Mouse (Mus musculus) intestine, embryonic 15.5 days (tissue): ENCODE results near the gene Pik3r5. TPM values are rescaled to one million over a fixed set of nuclear protein-coding genes. Genes with fewer than 3 reads are reported as not detected.
A peak's percentile ranks its signal among the peaks of the same experiment; 100 is the strongest.

Experiments
- ATAC-seq: fragments of 200-750 bp; cut with Nextera tagmentation; 2 replicates; pipeline ENCODE4 v1.8.0; 2017; ENCODE audit warnings: moderate TSS enrichment, moderate library complexity
- H3K27ac ChIP-seq: fragments of 300-500 bp; sonication (generic); 2 replicates; pipeline ENCODE4 v1.5.1; 2015; ENCODE audit warnings: mild to moderate bottlenecking, inconsistent platforms
- H3K27me3 ChIP-seq: fragments of 300-500 bp; sonication (generic); replicated peaks from 2 replicates; pipeline ENCODE4 v1.6.1; 2015; ENCODE audit warnings: inconsistent platforms
- H3K36me3 ChIP-seq: fragments of 300-500 bp; sonication (generic); 2 replicates; pipeline ENCODE4 v1.6.1; 2015; ENCODE audit warnings: inconsistent platforms
- H3K4me1 ChIP-seq: fragments of 300-500 bp; sonication (generic); replicated peaks from 2 replicates; pipeline ENCODE4 v1.6.1; 2015; ENCODE audit warnings: inconsistent platforms
- H3K4me2 ChIP-seq: fragments of 300-500 bp; sonication (generic); replicated peaks from 2 replicates; pipeline ENCODE4 v1.6.1; 2015; ENCODE audit warnings: mild to moderate bottlenecking, inconsistent platforms
- H3K4me3 ChIP-seq: fragments of 300-500 bp; sonication (generic); replicated peaks from 2 replicates; pipeline ENCODE4 v1.5.1; 2015; ENCODE audit warnings: inconsistent platforms
- H3K9ac ChIP-seq: fragments of 300-500 bp; sonication (generic); 2 replicates; pipeline ENCODE4 v1.6.1; 2015; ENCODE audit warnings: inconsistent platforms
- H3K9me3 ChIP-seq: fragments of 300-500 bp; sonication (generic); 2 replicates; pipeline ENCODE4 v1.6.1; 2016; ENCODE audit warnings: inconsistent platforms
- whole genome bisulfite sequencing: fragments of 180-500 bp; shearing (Covaris S2); methylation state at CpG from one replicate; pipeline ENCODE4 v1.1.7; 2015; 5-methylcytosine and 5-hydroxymethylcytosine counted together
- polyA plus RNA-seq: library from polyadenylated mRNA; unstranded; fragments of >200 nt; fragmentation: Nextera tagmentation; extraction: Ambion mirVana; gene quantifications from 2 replicates; pipeline ENCODE4 v1.2.1, GENCODE M21; 2015

Gene Pik3r5
- polyA plus RNA-seq, 1 experiment from 2014 or later = 0.49 TPM

DNA sequence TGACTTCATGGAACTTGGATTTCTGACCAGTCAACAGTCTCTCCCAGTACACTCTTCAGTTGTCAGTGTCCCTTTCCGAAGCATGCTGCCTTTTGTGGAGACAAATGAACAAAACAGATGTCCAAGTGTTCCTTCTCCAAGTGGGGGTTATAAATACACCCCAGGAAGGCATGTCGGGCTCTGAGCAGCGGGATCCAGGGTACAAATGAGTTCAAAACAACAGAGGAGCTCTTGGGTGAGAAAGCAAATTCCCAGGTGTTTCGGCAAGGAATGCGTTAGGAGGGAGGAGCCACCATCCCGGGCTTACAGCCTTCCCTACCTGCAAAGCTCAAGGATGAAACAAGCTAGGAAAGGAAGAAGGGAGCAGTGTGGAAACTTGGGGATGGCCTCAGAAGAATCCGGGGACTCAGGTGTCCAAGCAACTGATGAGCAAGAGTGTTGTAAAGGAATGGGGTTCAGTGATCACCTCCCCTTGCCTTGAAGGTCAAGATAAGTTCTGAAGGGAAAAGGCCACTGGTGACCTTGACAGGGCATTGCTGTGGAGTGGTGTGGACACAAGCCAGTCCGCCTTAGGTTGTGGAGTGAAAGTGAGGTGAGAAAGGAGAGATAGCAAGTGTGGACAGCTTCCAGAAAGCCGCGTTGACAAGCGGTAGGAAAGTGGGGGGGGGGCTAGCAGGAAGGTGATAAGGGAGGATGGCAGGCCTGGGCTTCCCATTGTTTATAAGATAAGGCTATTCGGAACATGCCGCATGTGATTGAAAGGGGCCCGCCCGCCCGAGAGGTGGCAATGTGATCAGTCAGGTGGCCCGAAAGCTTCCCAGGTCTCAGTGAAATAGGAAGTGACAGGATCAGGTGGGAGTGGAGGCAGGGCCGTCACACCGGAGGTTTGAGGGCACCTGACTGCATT, 41.3 kb upstream of the Pik3r5 start:
- Histone ChIP-seq H3K27ac (no peak overlapping the region), H3K36me3 (no peaks in the 10 kb centered on the region), H3K4me3 (no peak overlapping the region), H3K4me1 (peaks cover 10% of the 10 kb centered on the region), H3K27me3 (peaks cover 40% of the 10 kb centered on the region), H3K9ac (no peak overlapping the region), H3K9me3 (no peaks in the 10 kb centered on the region), H3K4me2 (no peak overlapping the region; the same call in 1 of the 2 replicates)
- ATAC-seq = no peak
- 20% methylated on average over 19 of the region's 19 CpGs for WGBS

DNA sequence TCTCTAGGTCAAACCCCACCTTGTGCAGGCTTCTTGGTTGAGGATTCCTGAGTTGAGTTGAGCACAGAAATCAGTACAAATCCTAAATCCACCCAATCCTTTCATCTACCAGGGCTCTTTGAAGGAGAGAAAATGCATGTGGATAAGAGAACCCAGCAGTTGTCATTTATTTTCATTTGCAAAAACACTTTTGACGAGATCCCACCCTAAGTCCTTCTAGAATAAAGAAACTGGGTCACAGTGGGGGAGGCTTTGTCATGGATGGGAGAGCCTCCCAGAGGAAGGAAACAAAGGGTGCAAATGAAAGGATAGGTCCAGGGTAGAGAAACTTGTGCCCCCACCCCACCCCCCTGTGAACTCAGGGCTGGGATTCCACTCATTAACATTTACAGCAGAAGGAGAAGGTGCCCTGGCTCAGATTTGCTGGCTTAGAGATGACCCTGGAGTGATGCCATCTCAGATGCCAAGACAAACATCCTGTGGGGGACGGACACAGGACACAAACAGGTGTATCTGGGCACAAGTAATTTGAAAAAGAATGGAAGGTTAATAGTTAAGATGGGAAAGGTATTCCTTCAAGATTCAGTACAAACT, 37.9 kb upstream of the Pik3r5 start:
- ATAC-seq = no peak
- no peak overlapping the region for H3K27ac ChIP-seq
- no peak overlapping the region for H3K4me2 ChIP-seq
- no peaks in the 10 kb centered on the region for H3K4me1 ChIP-seq
- peaks cover 48% of the 10 kb centered on the region for H3K27me3 ChIP-seq
- H3K9ac ChIP-seq = no peak overlapping the region
- no peaks in the 10 kb centered on the region for H3K9me3 ChIP-seq
- no peak overlapping the region for H3K4me3 ChIP-seq
- H3K36me3 ChIP-seq = no peaks in the 10 kb centered on the region
- WGBS = 59% methylated on average over 2 of the region's 2 CpGs

DNA sequence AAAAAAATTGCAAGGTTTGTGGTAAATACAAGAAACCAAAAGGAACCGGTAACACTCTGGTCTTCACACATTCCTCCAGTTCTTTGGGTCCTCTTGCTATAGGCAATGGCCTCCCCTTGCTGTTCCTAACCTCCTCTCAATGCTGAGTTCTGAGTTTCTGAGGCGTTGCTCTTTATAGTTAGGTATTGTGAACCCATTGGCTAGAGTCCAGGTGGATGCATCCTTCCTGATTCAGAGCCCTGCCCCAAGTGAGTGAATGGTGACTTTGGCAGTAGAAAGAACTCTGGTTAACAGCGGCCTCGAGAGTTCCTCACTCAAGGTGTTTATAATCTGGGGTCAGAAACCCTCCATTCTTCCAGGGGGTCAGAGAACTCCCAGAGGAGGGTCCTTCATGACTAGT, 37.2 kb upstream of the Pik3r5 start:
- Histone ChIP-seq H3K9me3 (no peaks in the 10 kb centered on the region), H3K4me2 (no peak overlapping the region), H3K4me3 (no peak overlapping the region), H3K27ac (no peak overlapping the region), H3K9ac (no peak overlapping the region), H3K4me1 (0 out of 2 replicates have a peak, but pooled peaks cover 7% of the 10 kb centered on the region), H3K36me3 (no peaks in the 10 kb centered on the region), H3K27me3 (peaks cover 53% of the 10 kb centered on the region)
- ATAC-seq = no peak
- WGBS = 43% methylated on average over 4 of the region's 4 CpGs

DNA sequence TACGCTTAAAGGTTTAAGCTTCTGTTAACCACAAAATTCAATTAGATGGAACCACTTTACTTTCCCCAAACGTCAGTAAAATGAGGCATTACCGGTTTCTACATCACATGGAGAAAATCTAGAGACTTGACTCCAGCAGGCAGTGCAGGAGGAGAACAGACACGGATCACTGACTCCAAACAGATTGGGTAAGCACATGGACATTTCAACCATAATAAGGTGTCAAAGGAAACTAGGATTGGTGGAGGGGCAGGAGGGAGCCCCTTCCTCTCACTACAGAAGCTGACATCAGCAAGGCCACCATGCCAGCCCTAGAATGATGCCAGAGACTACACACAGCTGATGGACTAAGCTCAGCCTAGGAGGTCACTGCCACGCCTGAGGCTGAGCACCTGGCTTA, 36.4 kb upstream of the Pik3r5 start:
- Histone ChIP-seq H3K9ac (no peak overlapping the region), H3K4me2 (no peak overlapping the region), H3K4me1 (0 out of 2 replicates have a peak, but pooled peaks cover 13% of the 10 kb centered on the region), H3K27ac (no peak overlapping the region), H3K9me3 (no peaks in the 10 kb centered on the region), H3K27me3 (peaks cover 58% of the 10 kb centered on the region), H3K4me3 (no peak overlapping the region), H3K36me3 (no peaks in the 10 kb centered on the region)
- ATAC-seq = no peak
- WGBS = 66% methylated on average over 5 of the region's 5 CpGs

DNA sequence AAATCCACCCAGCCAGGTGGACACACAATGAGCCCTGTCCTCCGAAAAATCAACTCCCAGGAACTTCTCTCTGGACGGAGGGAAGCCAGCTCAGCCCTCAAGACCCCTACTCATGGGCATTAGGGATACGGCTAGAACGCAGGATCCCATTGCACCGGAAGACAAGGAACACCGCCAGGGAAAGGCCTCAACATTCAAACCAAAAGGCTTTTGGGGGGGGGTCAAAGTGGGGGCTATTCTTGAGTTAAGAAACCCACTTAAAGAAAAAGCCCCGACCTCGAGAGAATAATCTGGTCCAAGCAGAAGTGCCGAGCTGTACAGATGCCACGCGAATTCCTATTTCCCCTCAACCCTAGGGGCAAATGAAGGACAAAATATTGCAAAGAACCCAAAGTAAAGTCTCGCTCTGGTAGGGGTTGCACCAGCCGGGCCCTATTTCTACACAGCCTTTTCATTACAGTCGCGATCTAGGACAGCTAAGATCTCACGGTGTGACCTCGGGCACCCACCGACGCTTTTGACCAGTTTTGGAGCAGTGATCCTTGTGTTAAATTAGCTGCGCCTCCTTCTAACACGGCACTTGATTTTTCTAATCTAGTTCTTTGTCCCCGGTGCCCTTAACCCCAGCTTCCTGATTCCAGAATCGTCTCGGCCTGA, 32.9 kb upstream of the Pik3r5 start:
- WGBS = 29% methylated on average over 24 of the region's 24 CpGs
- Histone ChIP-seq H3K27me3 (peaks cover 60% of the 10 kb centered on the region), H3K4me1 (0 out of 2 replicates have a peak, but pooled peaks cover 13% of the 10 kb centered on the region), H3K9ac (no peak overlapping the region), H3K4me2 (peak overlapping the region; percentile 94), H3K27ac (no peak overlapping the region), H3K9me3 (no peaks in the 10 kb centered on the region), H3K4me3 (peak overlapping the region; percentile 49), H3K36me3 (no peaks in the 10 kb centered on the region)
- no peak for ATAC-seq

DNA sequence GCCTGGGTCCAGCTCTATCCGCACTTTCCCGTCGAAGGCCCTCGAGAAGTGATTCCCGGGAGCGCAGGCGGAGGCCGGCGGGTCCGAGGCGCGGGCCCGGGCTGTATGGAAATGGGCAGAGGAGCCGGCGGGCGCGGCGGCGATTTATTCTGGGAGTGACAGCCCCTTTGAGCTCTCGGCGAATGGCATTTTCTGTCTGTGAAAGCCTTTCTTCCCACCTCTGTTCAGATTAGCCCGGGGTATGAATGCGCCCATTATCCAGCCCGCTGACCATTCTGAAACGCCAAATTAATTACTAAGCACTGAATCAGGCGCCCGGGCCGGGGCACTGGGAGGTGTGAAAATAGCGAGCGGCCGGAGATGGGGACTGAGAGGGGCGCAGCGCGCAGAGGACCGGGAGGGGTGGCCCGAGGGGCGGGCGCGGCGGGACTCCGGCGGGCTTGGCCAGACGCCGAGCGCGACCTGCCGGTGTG, 32.3 kb upstream of the Pik3r5 start:
- peak overlapping the region; percentile 94 for H3K4me2 ChIP-seq
- H3K27me3 ChIP-seq = peaks cover 58% of the 10 kb centered on the region
- H3K4me1 ChIP-seq = 0 out of 2 replicates have a peak, but pooled peaks cover 13% of the 10 kb centered on the region
- ATAC-seq = peak; percentile 52
- peak overlapping the region; percentile 47 for H3K9ac ChIP-seq
- H3K36me3 ChIP-seq = no peaks in the 10 kb centered on the region
- no peak overlapping the region for H3K27ac ChIP-seq
- WGBS = under 1% methylated on average over 47 of the region's 47 CpGs
- peak overlapping the region; percentile 49 for H3K4me3 ChIP-seq
- H3K9me3 ChIP-seq = no peaks in the 10 kb centered on the region

DNA sequence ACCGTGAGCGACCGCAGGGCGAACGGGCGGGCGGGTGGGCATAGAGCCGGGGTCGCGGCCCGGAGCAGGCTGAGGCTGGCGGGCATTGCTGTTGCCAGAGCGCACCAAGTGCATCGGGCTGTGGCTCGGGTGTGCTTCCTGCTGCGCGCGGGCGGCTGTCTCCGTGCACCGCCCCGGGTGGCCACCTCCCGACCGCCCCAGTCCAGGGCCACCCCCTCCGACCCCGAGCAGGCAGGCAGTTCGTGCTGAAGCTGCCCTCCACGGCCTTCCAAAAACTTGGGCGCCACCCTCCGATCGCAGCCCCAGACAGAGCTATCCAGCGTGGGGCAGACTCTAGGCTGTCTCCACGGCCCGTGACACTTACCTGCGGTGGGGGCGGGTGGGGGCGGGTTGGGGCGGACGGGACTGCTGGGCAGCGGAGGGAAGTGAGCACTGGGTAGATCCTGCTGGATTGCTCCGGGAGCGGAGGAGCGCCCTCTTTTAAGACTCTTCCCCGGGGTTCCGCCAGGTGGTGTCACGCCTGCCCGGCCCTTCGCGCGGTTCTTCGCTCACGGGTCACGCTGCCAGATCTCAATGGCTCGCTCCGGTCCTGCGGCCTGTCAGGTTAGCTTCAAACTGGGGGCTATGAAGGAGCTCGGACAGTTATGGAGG, 31.8 kb upstream of the Pik3r5 start:
- under 1% methylated on average over 53 of the region's 57 CpGs for WGBS
- no peaks in the 10 kb centered on the region for H3K36me3 ChIP-seq
- H3K9ac ChIP-seq = peak overlapping the region; percentile 47
- H3K27me3 ChIP-seq = peaks cover 58% of the 10 kb centered on the region
- H3K4me2 ChIP-seq = peak overlapping the region; percentile 94
- H3K4me3 ChIP-seq = peak overlapping the region; percentile 49
- H3K27ac ChIP-seq = no peak overlapping the region
- H3K9me3 ChIP-seq = no peaks in the 10 kb centered on the region
- peak; percentile 79 for ATAC-seq
- H3K4me1 ChIP-seq = 0 out of 2 replicates have a peak, but pooled peaks cover 13% of the 10 kb centered on the region

DNA sequence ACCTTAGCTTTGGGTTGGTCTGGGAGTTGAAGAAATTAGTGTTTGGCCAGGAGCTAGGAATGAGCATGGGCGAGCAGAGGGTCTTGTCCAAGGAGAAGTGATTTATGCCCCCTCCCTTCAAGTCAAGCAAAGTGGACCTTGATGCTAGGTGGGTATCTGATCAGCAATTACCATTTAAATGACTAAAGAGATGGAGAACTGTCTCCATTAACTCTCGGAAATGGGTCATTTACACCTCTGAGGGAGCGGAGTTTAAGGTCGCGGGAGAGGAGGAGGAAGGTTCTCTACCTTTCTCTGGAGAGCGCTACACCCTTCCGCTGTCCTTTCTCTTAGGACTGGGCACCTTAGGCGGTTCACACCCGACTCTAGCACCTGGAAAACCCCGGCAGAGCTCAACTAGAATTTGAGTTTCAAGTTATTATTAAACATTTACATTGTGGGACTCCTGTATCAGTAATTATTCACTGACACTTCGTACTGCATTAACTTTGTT, 31.1 kb upstream of the Pik3r5 start, which contains the start of gene Ntn1:
Ntn1 (minus strand) TSS at position 97 of the 493 bp plus-strand sequence.
- H3K4me3 ChIP-seq = peak within 1 kb of the TSS; percentile 49
- no peaks in the 10 kb centered on the region for H3K36me3 ChIP-seq
- no peaks in the 10 kb centered on the region for H3K9me3 ChIP-seq
- no peak within 1 kb of the TSS for H3K27ac ChIP-seq
- 0 out of 2 replicates have a peak, but pooled peaks have one; percentile 5 for ATAC-seq
- WGBS = 17% methylated on average over 11 of the region's 11 CpGs
- H3K4me1 ChIP-seq = 0 out of 2 replicates have a peak, but pooled peaks cover 13% of the 10 kb centered on the region
- H3K4me2 ChIP-seq = peak within 1 kb of the TSS; percentile 94
- H3K27me3 ChIP-seq = peaks cover 54% of the 10 kb centered on the region
- peak within 1 kb of the TSS; percentile 47 for H3K9ac ChIP-seq

DNA sequence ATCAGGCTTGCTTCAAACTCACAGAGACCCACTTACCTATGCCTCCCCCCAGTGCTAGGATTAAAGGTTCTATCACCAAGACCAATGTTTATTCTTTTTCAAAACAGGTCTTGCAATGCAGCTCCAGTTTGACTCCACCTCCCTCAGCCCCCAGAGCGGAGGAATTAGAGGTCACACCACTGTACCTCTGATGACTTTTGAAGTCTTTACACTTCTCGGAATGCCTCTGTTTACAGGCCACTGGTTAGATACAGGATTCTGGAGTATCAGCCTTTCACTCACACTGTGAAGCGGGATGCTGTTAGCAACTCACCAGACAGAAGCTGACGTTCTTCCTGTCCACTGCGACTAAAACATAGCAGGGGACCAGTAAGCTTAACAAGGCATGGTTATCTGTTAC, 30.5 kb upstream of the Pik3r5 start:
- Histone ChIP-seq H3K4me1 (0 out of 2 replicates have a peak, but pooled peaks cover 13% of the 10 kb centered on the region), H3K4me2 (no peak overlapping the region), H3K9me3 (no peaks in the 10 kb centered on the region), H3K27me3 (peaks cover 54% of the 10 kb centered on the region), H3K36me3 (no peaks in the 10 kb centered on the region), H3K9ac (no peak overlapping the region), H3K27ac (no peak overlapping the region), H3K4me3 (no peak overlapping the region)
- ATAC-seq = no peak
- 34% methylated on average over 5 of the region's 5 CpGs for WGBS

DNA sequence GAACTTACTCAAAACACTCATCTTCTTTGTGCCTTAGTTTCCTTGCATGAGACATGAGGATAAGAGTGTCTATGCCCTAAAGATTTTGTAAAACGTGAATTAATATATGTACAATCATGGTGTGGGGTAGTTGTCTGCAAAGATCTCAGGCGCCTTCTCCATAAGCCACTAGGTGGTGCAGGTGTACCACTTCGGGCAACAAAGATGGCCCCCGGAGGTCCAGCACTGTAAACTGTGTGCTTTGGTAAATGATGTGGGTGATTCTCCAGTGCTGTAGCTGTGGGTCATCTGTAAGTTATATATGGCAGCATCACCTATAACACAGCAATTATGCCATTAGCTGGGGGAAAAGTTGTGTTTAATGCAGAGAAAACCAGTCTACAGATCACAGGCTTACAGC, 27.7 kb upstream of the Pik3r5 start:
- WGBS = 60% methylated on average over 4 of the region's 4 CpGs
- ATAC-seq = no peak

DNA sequence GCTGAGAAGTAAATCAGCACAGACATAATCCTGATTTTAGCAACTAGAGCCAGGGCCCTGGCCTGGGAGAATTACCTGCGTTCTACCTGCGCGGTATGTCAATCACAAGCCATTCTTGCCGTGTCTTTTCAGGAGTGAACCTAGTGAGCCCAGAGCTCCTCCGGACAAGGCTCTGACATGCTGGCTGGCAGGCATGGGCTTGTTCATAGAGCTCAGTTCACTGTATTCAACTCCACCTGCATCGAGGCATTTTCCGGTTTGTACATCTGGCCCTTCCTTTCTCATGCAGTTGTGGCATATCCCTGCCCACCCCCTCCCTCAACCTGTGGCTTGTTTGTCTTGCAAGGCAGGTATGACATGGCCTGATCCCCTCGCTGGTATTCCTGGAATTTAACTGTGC, 26.3 kb upstream of the Pik3r5 start:
- ATAC-seq = no peak
- H3K27ac ChIP-seq = no peak overlapping the region
- H3K9ac ChIP-seq = no peak overlapping the region
- H3K27me3 ChIP-seq = peaks cover 17% of the 10 kb centered on the region
- WGBS = 83% methylated on average over 8 of the region's 8 CpGs
- H3K36me3 ChIP-seq = no peaks in the 10 kb centered on the region
- H3K4me3 ChIP-seq = no peak overlapping the region
- no peak overlapping the region for H3K4me2 ChIP-seq
- no peaks in the 10 kb centered on the region for H3K9me3 ChIP-seq
- no peaks in the 10 kb centered on the region for H3K4me1 ChIP-seq

More for the DNA sequence above, 27.7 kb upstream of the Pik3r5 start:
- H3K4me3 ChIP-seq = no peak overlapping the region
- H3K27ac ChIP-seq = no peak overlapping the region
- H3K9me3 ChIP-seq = no peaks in the 10 kb centered on the region
- H3K4me2 ChIP-seq = no peak overlapping the region
- no peaks in the 10 kb centered on the region for H3K36me3 ChIP-seq
- H3K27me3 ChIP-seq = peaks cover 30% of the 10 kb centered on the region
- 0 out of 2 replicates have a peak, but pooled peaks cover 11% of the 10 kb centered on the region for H3K4me1 ChIP-seq
- H3K9ac ChIP-seq = no peak overlapping the region
